Mouse (Mus musculus) hindlimb bud, embryonic 11.5 days (tissue): ENCODE data around the gene Ten1.

Source experiments
- DNase-seq: peaks from one replicate; pipeline ENCODE4 v3.0.0-alpha.2; 2012; ENCODE audit warnings: low read depth, low spot score; ENCODE audit errors: extremely low spot score

Gene Ten1

GRCm38 (mm10) chr11:116196866-116197583 lies 1.6 kb upstream of the Ten1 start:
- no peak for DNase-seq

GRCm38 (mm10) chr11:116197584-116197906 lies 1.1 kb upstream of the Ten1 start:
- DNase-seq: no peak

GRCm38 (mm10) chr11:116198132-116198531 lies 523 bp upstream of the Ten1 start:
- DNase-seq: no peak

- DNase-seq: no peak
Observed at GRCm38 (mm10) chr11:116201151-116201550, 2.5 kb downstream of the Ten1 start.

- DNase-seq: no peak
Observed at GRCm38 (mm10) chr11:116203150-116203549, 4.5 kb downstream of the Ten1 start.

- DNase-seq: no peak
Observed at GRCm38 (mm10) chr11:116206678-116207077, 8.0 kb downstream of the Ten1 start.

GRCm38 (mm10) chr11:116208660-116209059 lies 10.0 kb downstream of the Ten1 start:
- no peak for DNase-seq

GRCm38 (mm10) chr11:116209257-116209656 lies 10.6 kb downstream of the Ten1 start:
- no peak for DNase-seq

- no peak for DNase-seq
Observed at GRCm38 (mm10) chr11:116210696-116211095, 12.0 kb downstream of the Ten1 start.

- no peak for DNase-seq
Observed at GRCm38 (mm10) chr11:116212847-116213246, 14.2 kb downstream of the Ten1 start.

- DNase-seq: no peak
Observed at GRCm38 (mm10) chr11:116213877-116214510, 15.3 kb downstream of the Ten1 start.

GRCm38 (mm10) chr11:116215181-116215580 lies 16.5 kb downstream of the Ten1 start:
- no peak for DNase-seq

GRCm38 (mm10) chr11:116215991-116216390 lies 17.3 kb downstream of the Ten1 start:
- DNase-seq: no peak

GRCm38 (mm10) chr11:116216549-116216948 lies 17.9 kb downstream of the Ten1 start:
- DNase-seq: no peak

GRCm38 (mm10) chr11:116218263-116218662 lies 19.6 kb downstream of the Ten1 start:
- no peak for DNase-seq

GRCm38 (mm10) chr11:116218737-116219400 lies 20.2 kb downstream of the Ten1 start:
- no peak for DNase-seq

GRCm38 (mm10) chr11:116219885-116220284 lies 21.2 kb downstream of the Ten1 start:
- DNase-seq: no peak

- DNase-seq: no peak
Observed at GRCm38 (mm10) chr11:116221931-116222739, 23.5 kb downstream of the Ten1 start.

GRCm38 (mm10) chr11:116222740-116223059 lies 24.0 kb downstream of the Ten1 start:
- no peak for DNase-seq

- DNase-seq: peak; percentile 63
Observed at GRCm38 (mm10) chr11:116226414-116226813, 27.8 kb downstream of the Ten1 start.

- no peak for DNase-seq
Observed at GRCm38 (mm10) chr11:116228699-116229098, 30.0 kb downstream of the Ten1 start.

GRCm38 (mm10) chr11:116232427-116232826 lies 33.8 kb downstream of the Ten1 start:
- DNase-seq: no peak
